Comparison of ENCODE assay signal across 11 mouse cellular contexts in the genomic region with DNA sequence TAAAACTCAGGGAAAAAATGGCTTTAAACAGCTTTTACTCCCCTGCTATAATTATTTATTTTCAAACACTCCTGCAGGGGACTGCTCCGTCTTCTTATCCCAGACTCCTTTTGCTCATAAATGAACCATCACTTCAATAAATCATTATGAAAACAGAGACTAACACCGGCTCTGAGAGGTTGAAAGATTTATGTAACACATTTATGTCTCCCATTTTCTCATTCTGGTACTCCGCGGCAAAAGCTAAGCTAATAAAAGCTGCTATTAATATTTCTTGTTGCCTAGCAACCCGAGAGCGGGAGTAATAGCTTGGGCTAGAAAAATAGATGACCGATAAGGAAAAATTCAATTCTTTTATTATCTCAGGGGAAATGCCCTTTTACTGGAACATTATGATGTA.
DNase-seq lines count a peak whose midpoint lies in the region; ATAC-seq and TF ChIP-seq lines count a peak whose summit lies in the region.
"Had no signal": no experiment of that assay in that cellular context is flagged by ENCODE, and none has a peak within 500 bp of the region (broad histone marks: within the 10 kb centered on the region; RNA-seq: fewer than 3 reads in every experiment).

No protein-coding gene starts in this region.

- H3K36me3 ChIP-seq in forebrain, embryonic 14.5 days (ENCODE audit: control insufficient read depth, insufficient read depth, low read length) = no peaks in the 10 kb centered on the region
- H3K36me3 ChIP-seq in forebrain, embryonic 10.5 days (replicated peaks) = peaks cover 4% of the 10 kb centered on the region; the same call in 1 of the 2 replicates
- H3K36me3 ChIP-seq in MEL (ENCODE audit: control insufficient read depth in 1 of 2, insufficient read depth in 2 of 2, low read length in 2 of 2) = peaks cover 0 to 2% of the 10 kb centered on the region in 2 experiments; a peak in 2 of 4 replicates
- H3K36me3 ChIP-seq in limb, embryonic 13.5 days = no peaks in the 10 kb centered on the region
- H3K36me3 ChIP-seq: embryonic facial prominence, embryonic 13.5 days had no signal

- no peak for ATAC-seq in forebrain, embryonic 14.5 days
- no peak for ATAC-seq in limb, embryonic 13.5 days (ENCODE audit: low FRiP score, low read depth)
- no peak for ATAC-seq in inflammation-experienced regulatory T-cells, adult 6 months

- WGBS in forebrain, embryonic 14.5 days = 87% methylated on average over 7 of the region's 7 CpGs
- 92% methylated on average over 7 of the region's 7 CpGs for WGBS in forebrain, embryonic 10.5 days
- WGBS in limb, embryonic 13.5 days = 10% methylated on average over 7 of the region's 7 CpGs

- TF ChIP-seq POLR2A in MEL (IDR thresholded peaks at IDR 0.05; ENCODE audit: control insufficient read depth in 1 of 2, insufficient read depth in 1 of 2, low read depth in 1 of 2, low read length in 2 of 2, poor library complexity in 1 of 2) = no peak

- peaks cover 9% of the 10 kb centered on the region; the same call in 1 of the 2 replicates for H3K4me1 ChIP-seq in forebrain, embryonic 14.5 days (ENCODE audit: control insufficient read depth, insufficient read depth, low read length)
- peaks cover 19% of the 10 kb centered on the region for H3K4me1 ChIP-seq in forebrain, embryonic 10.5 days
- H3K4me1 ChIP-seq in MEL (ENCODE audit: control insufficient read depth in 1 of 2, insufficient read depth in 2 of 2, low read length in 2 of 2) = peaks cover 0 to 14% of the 10 kb centered on the region in 2 experiments; a peak in 2 of 4 replicates
- peaks cover 45% of the 10 kb centered on the region for H3K4me1 ChIP-seq in limb, embryonic 13.5 days

- TF ChIP-seq RAD21 in MEL (IDR thresholded peaks at IDR 0.05; ENCODE audit: low read depth, low read length) = no peak

- no peak for TF ChIP-seq EP300 in MEL (IDR thresholded peaks at IDR 0.05; ENCODE audit: low read depth in 1 of 2, low read length in 2 of 2)

- H3K9me3 ChIP-seq in forebrain, embryonic 14.5 days (replicated peaks; ENCODE audit: control insufficient read depth, low read length) = no peaks in the 10 kb centered on the region
- no peaks in the 10 kb centered on the region for H3K9me3 ChIP-seq in forebrain, embryonic 10.5 days
- H3K9me3 ChIP-seq in MEL (replicated peaks; ENCODE audit: insufficient read depth, low read length) = no peaks in the 10 kb centered on the region
- no peaks in the 10 kb centered on the region for H3K9me3 ChIP-seq in limb, embryonic 13.5 days
- H3K9me3 ChIP-seq: embryonic facial prominence, embryonic 13.5 days had no signal

- 0 out of 2 replicates have a peak overlapping the region, but pooled peaks have one; percentile 30 for H3K27ac ChIP-seq in forebrain, embryonic 14.5 days (ENCODE audit: low read depth, low read length)
- H3K27ac ChIP-seq in forebrain, embryonic 10.5 days = no peak overlapping the region
- H3K27ac ChIP-seq in MEL (ENCODE audit: control insufficient read depth, low read depth, low read length) = no peak overlapping the region
- H3K27ac ChIP-seq in limb, embryonic 13.5 days = peak overlapping the region; percentile 23; the same call in 1 of the 2 replicates
- H3K27ac ChIP-seq: embryonic facial prominence, embryonic 13.5 days had no signal

- no peak overlapping the region for H3K4me3 ChIP-seq in forebrain, embryonic 14.5 days (ENCODE audit: low read depth, low read length)
- no peak overlapping the region for H3K4me3 ChIP-seq in forebrain, embryonic 10.5 days
- no peak overlapping the region for H3K4me3 ChIP-seq in MEL (ENCODE audit: control insufficient read depth in 1 of 2, insufficient read depth in 1 of 2, low read depth in 2 of 2, low read length in 2 of 2)
- H3K4me3 ChIP-seq in limb, embryonic 13.5 days = 0 out of 2 replicates have a peak overlapping the region, but pooled peaks have one; percentile 2
- H3K4me3 ChIP-seq: embryonic facial prominence, embryonic 13.5 days had no signal

- no peak for TF ChIP-seq CTCF in MEL (IDR thresholded peaks at IDR 0.05 in 2 of 3, conservative IDR thresholded peaks at IDR 0.05 in 1 of 3; ENCODE audit: control insufficient read depth in 1 of 3, insufficient read depth in 1 of 3, low read depth in 2 of 3, low read length in 3 of 3, poor library complexity in 1 of 3, severe bottlenecking in 1 of 3)

- H3K27me3 ChIP-seq in forebrain, embryonic 14.5 days (replicated peaks; ENCODE audit: control insufficient read depth, insufficient read depth, low read length) = no peaks in the 10 kb centered on the region
- H3K27me3 ChIP-seq in forebrain, embryonic 10.5 days (ENCODE audit: poor library complexity, severe bottlenecking) = peaks cover 24% of the 10 kb centered on the region
- no peaks in the 10 kb centered on the region for H3K27me3 ChIP-seq in MEL (ENCODE audit: control insufficient read depth in 1 of 2, insufficient read depth in 2 of 2, low read length in 2 of 2)
- peaks cover 42% of the 10 kb centered on the region for H3K27me3 ChIP-seq in limb, embryonic 13.5 days

- H3K79me2 ChIP-seq in MEL (ENCODE audit: control insufficient read depth, insufficient read depth, low read length, poor library complexity) = no peaks in the 10 kb centered on the region

- H3K4me2 ChIP-seq in forebrain, embryonic 14.5 days (ENCODE audit: low read length) = no peak overlapping the region
- peak overlapping the region; percentile 42 for H3K4me2 ChIP-seq in limb, embryonic 13.5 days (replicated peaks)
- H3K4me2 ChIP-seq: embryonic facial prominence, embryonic 13.5 days had no signal

- DNase-seq in forebrain, embryonic 14.5 days (ENCODE audit: low spot score) = peak; percentile 42
- DNase-seq in forebrain, embryonic 10.5 days (ENCODE audit: extremely low spot score, low spot score) = no peak
- peak; percentile 23 for DNase-seq in layer of hippocampus, adult 11-12 months (ENCODE audit: low spot score)
- DNase-seq in layer of hippocampus, postnatal 10 days (ENCODE audit: low spot score in 2 of 2) = no peak
- peak; percentile 6 for DNase-seq in MEL (ENCODE audit: low read depth, low spot score)
- DNase-seq in cerebellum, adult 18-20 months = no peak
- DNase-seq: right cerebral cortex, postnatal 14 days; thymus, postnatal 14 days had no signal

- H3K9ac ChIP-seq in forebrain, embryonic 14.5 days (ENCODE audit: low read length) = no peak overlapping the region
- H3K9ac ChIP-seq in MEL (ENCODE audit: control insufficient read depth, low read depth, low read length, poor library complexity, severe bottlenecking) = no peak overlapping the region
- H3K9ac ChIP-seq in limb, embryonic 13.5 days = no peak overlapping the region
- H3K9ac ChIP-seq: embryonic facial prominence, embryonic 13.5 days had no signal

TF ChIP-seq in MEL, 35 proteins besides CTCF, POLR2A, EP300 and RAD21:
- no peak for TF ChIP-seq MAZ (IDR thresholded peaks at IDR 0.05; ENCODE audit: low read depth, low read length)
- no peak for TF ChIP-seq MYC (IDR thresholded peaks at IDR 0.05; ENCODE audit: low read depth, low read length)
- no peak for TF ChIP-seq POLR2AphosphoS5 (IDR thresholded peaks at IDR 0.05; ENCODE audit: borderline replicate concordance, low read depth, low read length)

Comparison
In these comparisons a context has a peak if more than half of its experiments do, and no peak if none do; other contexts are left out.
1. DNase-seq: peak in forebrain, embryonic 14.5 days (single experiment), layer of hippocampus, adult 11-12 months (single experiment) and MEL (single experiment); none in forebrain, embryonic 10.5 days (single experiment), layer of hippocampus, postnatal 10 days (0 of 2) and cerebellum, adult 18-20 months (0 of 2).
2. H3K27ac ChIP-seq: peak in forebrain, embryonic 14.5 days (single experiment) and limb, embryonic 13.5 days (single experiment); none in forebrain, embryonic 10.5 days (single experiment) and MEL (single experiment).